ENCODE assay signal across 8 mouse cellular contexts in the genomic region with DNA sequence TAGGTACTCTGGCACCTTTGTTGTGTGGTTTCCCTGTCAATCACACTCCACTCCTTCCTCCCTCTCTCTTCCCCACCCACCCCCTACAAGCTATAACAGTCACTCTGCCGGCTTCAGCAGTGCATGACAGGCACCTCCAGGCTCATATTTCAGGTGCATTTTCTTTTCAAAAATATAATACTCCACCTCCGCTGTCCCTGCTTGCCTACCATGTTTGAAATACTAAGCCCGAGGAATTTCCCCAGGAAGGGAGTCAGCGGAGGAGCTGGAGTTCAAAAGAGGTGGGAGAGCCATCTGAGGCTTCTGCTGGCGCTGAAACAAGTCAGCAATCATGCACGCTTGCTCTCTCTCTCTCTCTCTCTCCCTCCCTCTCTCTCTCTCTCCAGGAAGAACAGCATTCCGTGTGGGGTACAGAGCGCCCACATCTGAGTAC.
DNase-seq lines count a peak whose midpoint lies in the region; ATAC-seq lines count a peak whose summit lies in the region.
"Had no signal": no experiment of that assay in that cellular context is flagged by ENCODE, and none has a peak within 500 bp of the region (broad histone marks: within the 10 kb centered on the region; RNA-seq: fewer than 3 reads in every experiment).

No protein-coding gene starts in this region.

- H3K27me3 ChIP-seq in limb, embryonic 11.5 days (ENCODE audit: control insufficient read depth, insufficient read depth, low read length) = no peaks in the 10 kb centered on the region
- no peaks in the 10 kb centered on the region for H3K27me3 ChIP-seq in limb, embryonic 10.5 days (ENCODE audit: low read depth, poor library complexity, severe bottlenecking)
- no peaks in the 10 kb centered on the region for H3K27me3 ChIP-seq in embryonic facial prominence, embryonic 12.5 days

- H3K27ac ChIP-seq in limb, embryonic 11.5 days (replicated peaks; ENCODE audit: low read depth, low read length) = no peak overlapping the region
- no peak overlapping the region for H3K27ac ChIP-seq in limb, embryonic 10.5 days
- H3K27ac ChIP-seq in embryonic facial prominence, embryonic 12.5 days = peak overlapping the region; percentile 17; the same call in 1 of the 2 replicates

- DNase-seq in limb, embryonic 11.5 days (ENCODE audit: low spot score) = no peak
- DNase-seq in limb, embryonic 10.5 days (ENCODE audit: low spot score) = no peak
- peak; percentile 75 for DNase-seq in brain, adult 2 months (ENCODE audit: low read depth, low spot score)
- DNase-seq in kidney, postnatal 4 days = peak; percentile 53 to 68
- DNase-seq in B cell, adult 2 months = no peak
- no peak for DNase-seq in layer of hippocampus, postnatal 25 days (ENCODE audit: extremely low spot score in 1 of 2, low spot score in 1 of 2)
- DNase-seq: right cerebral cortex, postnatal 14 days had no signal

- H3K9ac ChIP-seq in limb, embryonic 11.5 days (ENCODE audit: low read length) = no peak overlapping the region
- H3K9ac ChIP-seq in embryonic facial prominence, embryonic 12.5 days = no peak overlapping the region

- no peaks in the 10 kb centered on the region for H3K36me3 ChIP-seq in limb, embryonic 11.5 days (ENCODE audit: control insufficient read depth, insufficient read depth, low read length)
- no peaks in the 10 kb centered on the region for H3K36me3 ChIP-seq in limb, embryonic 10.5 days
- H3K36me3 ChIP-seq in embryonic facial prominence, embryonic 12.5 days = no peaks in the 10 kb centered on the region

- H3K4me2 ChIP-seq in limb, embryonic 11.5 days (ENCODE audit: low read depth, severe bottlenecking) = 0 out of 2 replicates have a peak overlapping the region, but pooled peaks have one; percentile 5
- peak overlapping the region; percentile 32 for H3K4me2 ChIP-seq in embryonic facial prominence, embryonic 12.5 days (replicated peaks)

- no peaks in the 10 kb centered on the region for H3K9me3 ChIP-seq in limb, embryonic 11.5 days (ENCODE audit: control insufficient read depth, low read length)
- no peaks in the 10 kb centered on the region for H3K9me3 ChIP-seq in limb, embryonic 10.5 days (replicated peaks)
- no peaks in the 10 kb centered on the region for H3K9me3 ChIP-seq in embryonic facial prominence, embryonic 12.5 days

- 37% methylated on average over 8 of the region's 8 CpGs for whole genome bisulfite sequencing in limb, embryonic 11.5 days
- 31% methylated on average over 8 of the region's 8 CpGs for WGBS in limb, embryonic 10.5 days
- WGBS in embryonic facial prominence, embryonic 12.5 days = 6% methylated on average over 8 of the region's 8 CpGs

- no peak for ATAC-seq in limb, embryonic 11.5 days (ENCODE audit: insufficient number of reproducible peaks, low FRiP score, low TSS enrichment, low read depth)
- peak; percentile 80; the same call in 1 of the 2 replicates for ATAC-seq in embryonic facial prominence, embryonic 12.5 days (ENCODE audit: insufficient number of reproducible peaks, insufficient read depth, low FRiP score, low TSS enrichment)

- H3K4me1 ChIP-seq in limb, embryonic 11.5 days (ENCODE audit: control insufficient read depth, insufficient read depth, low read length) = no peaks in the 10 kb centered on the region; the same call in 1 of the 2 replicates
- H3K4me1 ChIP-seq in limb, embryonic 10.5 days = peaks cover 20% of the 10 kb centered on the region
- H3K4me1 ChIP-seq in embryonic facial prominence, embryonic 12.5 days = peaks cover 19% of the 10 kb centered on the region

- no peak overlapping the region for H3K4me3 ChIP-seq in limb, embryonic 11.5 days (ENCODE audit: low read depth, low read length)
- H3K4me3 ChIP-seq in limb, embryonic 10.5 days = no peak overlapping the region
- no peak overlapping the region for H3K4me3 ChIP-seq in embryonic facial prominence, embryonic 12.5 days

Comparison
In these comparisons a context has a peak if more than half of its experiments do, and no peak if none do; other contexts are left out.
1. DNase-seq: peak in brain, adult 2 months (single experiment) and kidney, postnatal 4 days (2 of 2); none in limb, embryonic 11.5 days (single experiment), limb, embryonic 10.5 days (single experiment), B cell, adult 2 months (0 of 2) and layer of hippocampus, postnatal 25 days (0 of 2).